Comparison of ENCODE assay signal across 7 mouse cellular contexts in the genomic region with DNA sequence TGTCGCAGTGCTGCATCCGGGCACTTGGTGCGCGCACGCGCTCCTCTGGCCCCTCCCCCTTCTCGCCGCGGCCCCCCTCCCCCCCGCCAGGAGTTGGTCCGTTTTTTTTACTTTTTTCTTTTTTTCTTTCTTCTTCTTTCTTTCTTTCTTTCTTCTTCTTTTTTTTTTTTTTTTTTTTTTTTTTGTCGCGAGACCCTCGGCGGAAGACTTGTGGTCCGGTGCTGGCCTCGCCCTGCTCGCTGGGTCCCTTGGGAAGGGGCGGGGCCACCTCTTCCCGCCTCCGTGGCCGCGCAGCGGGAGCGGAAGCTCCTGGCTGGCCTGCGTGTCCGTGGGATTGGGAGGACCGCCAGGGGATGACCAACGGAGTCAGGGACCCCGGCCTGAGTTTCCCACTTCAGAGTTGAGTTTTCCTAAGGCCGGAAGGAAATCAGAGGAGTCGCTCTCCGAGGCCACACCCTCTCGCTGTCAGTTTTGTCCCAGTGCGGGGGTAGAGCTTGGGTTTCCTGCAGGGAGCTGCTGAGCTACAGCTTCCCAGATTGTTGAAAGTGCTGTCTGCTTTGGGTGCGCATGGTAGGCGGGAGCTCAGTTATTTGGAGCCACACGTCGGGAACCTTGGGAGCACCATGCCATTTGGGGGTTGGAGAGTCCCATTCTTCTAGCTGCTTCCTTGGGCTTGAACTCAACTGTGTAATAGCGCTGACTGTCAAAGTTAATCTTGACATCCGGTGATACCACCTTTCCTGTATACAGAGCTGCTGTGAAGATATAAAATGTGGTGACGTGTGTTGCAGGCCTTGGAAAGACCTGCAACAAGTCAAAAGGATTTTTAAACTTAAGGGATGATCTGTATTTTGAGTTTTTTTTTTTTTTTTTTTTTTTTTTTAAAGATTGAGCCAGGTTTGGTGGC. TPM values are rescaled to one million over a fixed set of nuclear protein-coding genes. Genes with fewer than 3 reads are reported as not detected.
DNase-seq lines count a peak whose midpoint lies in the region; ATAC-seq and TF ChIP-seq lines count a peak whose summit lies in the region.

No protein-coding gene starts in this region.

- H3K36me3 ChIP-seq in intestine, embryonic 16.5 days (ENCODE audit: control insufficient read depth, insufficient read depth, low read length): peaks cover 19% of the 10 kb centered on the region
- H3K36me3 ChIP-seq in midbrain, embryonic 10.5 days: peaks cover 43% of the 10 kb centered on the region
- peaks cover 30% of the 10 kb centered on the region for H3K36me3 ChIP-seq in small intestine, adult 2 months (ENCODE audit: control insufficient read depth, insufficient read depth, low read length)

- ATAC-seq in intestine, embryonic 16.5 days: peak; percentile 54

- H3K9me3 ChIP-seq in intestine, embryonic 16.5 days (ENCODE audit: control insufficient read depth, low read length): no peaks in the 10 kb centered on the region
- H3K9me3 ChIP-seq in midbrain, embryonic 10.5 days (replicated peaks): no peaks in the 10 kb centered on the region

- peaks cover 12% of the 10 kb centered on the region for H3K4me1 ChIP-seq in intestine, embryonic 16.5 days (ENCODE audit: control insufficient read depth, insufficient read depth, low read length)
- peaks cover 23% of the 10 kb centered on the region for H3K4me1 ChIP-seq in midbrain, embryonic 10.5 days
- peaks cover 7% of the 10 kb centered on the region; the same call in 1 of the 2 replicates for H3K4me1 ChIP-seq in small intestine, adult 2 months (ENCODE audit: control insufficient read depth, insufficient read depth, insufficient read length, low read length)

- H3K27ac ChIP-seq in intestine, embryonic 16.5 days (ENCODE audit: low read length): peak overlapping the region; percentile 98
- H3K27ac ChIP-seq in midbrain, embryonic 10.5 days (replicated peaks): peak overlapping the region; percentile 100
- no peak overlapping the region for H3K27ac ChIP-seq in small intestine, adult 2 months (ENCODE audit: insufficient read depth, low read depth, low read length)

- H3K9ac ChIP-seq in intestine, embryonic 16.5 days (ENCODE audit: low read depth, low read length): peak overlapping the region; percentile 99

- 1% methylated on average over 38 of the region's 42 CpGs for WGBS in intestine, embryonic 16.5 days
- under 1% methylated on average over 42 of the region's 42 CpGs for WGBS in midbrain, embryonic 10.5 days
- under 1% methylated on average over 42 of the region's 42 CpGs for WGBS in small intestine, adult 2 months

- DNase-seq in adrenal gland, postnatal 14 days: peak; percentile 90
- peak; percentile 66 for DNase-seq in embryo, embryonic 11.5 days (ENCODE audit: low read depth, low spot score)
- peak; percentile 71 to 78 for DNase-seq in gastrocnemius, postnatal 36 days
- peak; percentile 80 for DNase-seq in left cerebral cortex, postnatal 4 days
- peak; percentile 80 for DNase-seq in midbrain, embryonic 10.5 days (ENCODE audit: low spot score)

- H3K4me3 ChIP-seq in intestine, embryonic 16.5 days (ENCODE audit: low read length): peak overlapping the region; percentile 95
- peak overlapping the region; percentile 96 for H3K4me3 ChIP-seq in midbrain, embryonic 10.5 days
- H3K4me3 ChIP-seq in small intestine, adult 2 months (ENCODE audit: low read depth, low read length): peak overlapping the region; percentile 72

- peak overlapping the region; percentile 86 for H3K4me2 ChIP-seq in intestine, embryonic 16.5 days (ENCODE audit: low read depth, low read length)

- intact Hi-C loops in gastrocnemius, postnatal 36 days (cut with DNase I): no loop called here
- intact Hi-C loops in left cerebral cortex, postnatal 4 days (cut with DNase I): no loop called here

- no peak; the same call in 1 of the 2 replicates for TF ChIP-seq POLR2A in small intestine, adult 2 months (IDR thresholded peaks at IDR 0.05; ENCODE audit: low read depth, low read length)

- TF ChIP-seq CTCF in small intestine, adult 2 months (IDR thresholded peaks at IDR 0.05; ENCODE audit: extremely low read depth, insufficient read length, insufficient replicate concordance, low read depth, low read length): no peak

- no peaks in the 10 kb centered on the region for H3K27me3 ChIP-seq in intestine, embryonic 16.5 days (replicated peaks; ENCODE audit: control insufficient read depth, insufficient read depth, low read length)
- no peaks in the 10 kb centered on the region for H3K27me3 ChIP-seq in midbrain, embryonic 10.5 days (ENCODE audit: low read depth, poor library complexity, severe bottlenecking)
- H3K27me3 ChIP-seq in small intestine, adult 2 months (ENCODE audit: control insufficient read depth, insufficient read depth, low read length): no peaks in the 10 kb centered on the region

RNA-seq across cellular contexts. Expression of gene Fus, which starts 0.9 kb away (rescaled TPM):
- total RNA-seq in adrenal gland, postnatal 14 days (2021): 275 and 322 TPM in 2 replicates
- total RNA-seq in gastrocnemius, postnatal 36 days (2021): 10 to 100 TPM; 60.9 to 92.2 TPM
- 204 and 215 TPM in 2 replicates for polyA plus RNA-seq in intestine, embryonic 16.5 days (2015; fragmentation: Nextera tagmentation; extraction: Ambion mirVana)
- total RNA-seq in left cerebral cortex, postnatal 4 days (2021): 100 to 1,000 TPM; 504 to 524 TPM
- 336 and 358 TPM in 2 replicates for polyA plus RNA-seq in midbrain, embryonic 10.5 days (2016; fragmentation: Nextera tagmentation; extraction: Ambion mirVana)
- 90.6 and 184 TPM in 2 replicates for polyA plus RNA-seq in small intestine, adult 2 months (2012; rRNA removed)

RNA-seq across cellular contexts. Expression of gene Prss36, which starts 21.6 kb away (rescaled TPM):
- total RNA-seq in adrenal gland, postnatal 14 days (2021): 12.5 and 13.1 TPM in 2 replicates
- total RNA-seq in gastrocnemius, postnatal 36 days (2021): 1 to 10 TPM; 6.5 to 7.2 TPM
- 9.6 and 10.3 TPM in 2 replicates for polyA plus RNA-seq in intestine, embryonic 16.5 days (2015; fragmentation: Nextera tagmentation; extraction: Ambion mirVana)
- total RNA-seq in left cerebral cortex, postnatal 4 days (2021): 10 to 100 TPM; 13.5 to 15.5 TPM
- 11.0 and 13.0 TPM in 2 replicates for polyA plus RNA-seq in midbrain, embryonic 10.5 days (2016; fragmentation: Nextera tagmentation; extraction: Ambion mirVana)
- polyA plus RNA-seq in small intestine, adult 2 months (2012; rRNA removed): 2.6 and 3.3 TPM in 2 replicates

RNA-seq across cellular contexts. Expression of gene Pycard, which starts 25.5 kb away (rescaled TPM):
- total RNA-seq in adrenal gland, postnatal 14 days (2021): 3.4 and 10.1 TPM in 2 replicates
- total RNA-seq in gastrocnemius, postnatal 36 days (2021): 1 to 10 TPM; 1.2 to 1.6 TPM
- 623 and 626 TPM in 2 replicates for polyA plus RNA-seq in intestine, embryonic 16.5 days (2015; fragmentation: Nextera tagmentation; extraction: Ambion mirVana)
- total RNA-seq in left cerebral cortex, postnatal 4 days (2021): 1 to 10 TPM; 2.4 to 3.3 TPM
- polyA plus RNA-seq in midbrain, embryonic 10.5 days (2016; fragmentation: Nextera tagmentation; extraction: Ambion mirVana): 6.1 and 7.5 TPM in 2 replicates
- 602 and 952 TPM in 2 replicates for polyA plus RNA-seq in small intestine, adult 2 months (2012; rRNA removed)

RNA-seq across cellular contexts. Expression of gene Trim72, which starts 35.6 kb away (rescaled TPM):
- not detected in 2 replicates for total RNA-seq in adrenal gland, postnatal 14 days (2021)
- 100 to 1,000 TPM; 200 to 226 TPM for total RNA-seq in gastrocnemius, postnatal 36 days (2021)
- polyA plus RNA-seq in intestine, embryonic 16.5 days (2015; fragmentation: Nextera tagmentation; extraction: Ambion mirVana): 0.38 and 0.60 TPM in 2 replicates
- under 1 TPM; 0.26 to 0.56 TPM for total RNA-seq in left cerebral cortex, postnatal 4 days (2021)
- not detected in 2 replicates for polyA plus RNA-seq in midbrain, embryonic 10.5 days (2016; fragmentation: Nextera tagmentation; extraction: Ambion mirVana)
- 7.4 and 8.8 TPM in 2 replicates for polyA plus RNA-seq in small intestine, adult 2 months (2012; rRNA removed)

RNA-seq across cellular contexts. Expression of gene Prss8, which starts 38.3 kb away (rescaled TPM):
- total RNA-seq in adrenal gland, postnatal 14 days (2021): 0.22 and 0.30 TPM in 2 replicates
- total RNA-seq in gastrocnemius, postnatal 36 days (2021): not detected
- 82.2 and 90.8 TPM in 2 replicates for polyA plus RNA-seq in intestine, embryonic 16.5 days (2015; fragmentation: Nextera tagmentation; extraction: Ambion mirVana)
- 1 to 10 TPM in 1 of 2 experiments, under 1 TPM in 1; 0.54 to 1.6 TPM for total RNA-seq in left cerebral cortex, postnatal 4 days (2021)
- 1.6 and 2.1 TPM in 2 replicates for polyA plus RNA-seq in midbrain, embryonic 10.5 days (2016; fragmentation: Nextera tagmentation; extraction: Ambion mirVana)
- 30.0 and 41.3 TPM in 2 replicates for polyA plus RNA-seq in small intestine, adult 2 months (2012; rRNA removed)
